Mouse (Mus musculus): ENCODE results near the gene Adpgk. TPM values are rescaled to one million over a fixed set of nuclear protein-coding genes. Genes with fewer than 3 reads are reported as not detected.

Gene Adpgk
- polyA plus RNA-seq, 1 experiment from 2014 or later, result 45.5 TPM

Other genes with a start within 250 kb of the Adpgk start
- gene Bbs4, start 62.0 kb downstream of the Adpgk start, polyA plus RNA-seq (2014; fragmentation: Nextera tagmentation; extraction: Ambion mirVana), result 14.1 and 15.5 TPM in 2 replicates
- 18.3 and 24.5 TPM in 2 replicates for gene Arih1, start 195.1 kb downstream of the Adpgk start, polyA plus RNA-seq (2014; fragmentation: Nextera tagmentation; extraction: Ambion mirVana)
- 47.3 and 58.1 TPM in 2 replicates for gene Hexa, start 248.0 kb downstream of the Adpgk start, polyA plus RNA-seq (2014; fragmentation: Nextera tagmentation; extraction: Ambion mirVana)
- gene Tmem202, start 248.3 kb downstream of the Adpgk start, polyA plus RNA-seq (2014; fragmentation: Nextera tagmentation; extraction: Ambion mirVana), result 0.19 TPM in 1 of 2 replicates, not detected in the other